Mouse (Mus musculus) CH12.LX (cell line): Measurements from ENCODE around the gene Lypd6. TPM values are rescaled to one million over a fixed set of nuclear protein-coding genes. Genes with fewer than 3 reads are reported as not detected.

Experiments used
- DNase-seq: peaks from one replicate; pipeline ENCODE4 v3.0.0-alpha.2; 2013; ENCODE audit errors: extremely low read depth
- H3K27ac ChIP-seq: 2 replicates; pipeline ENCODE4 v1.5.1; 2012; ENCODE audit warnings: low read depth, mild to moderate bottlenecking, control low read depth, moderate library complexity; ENCODE audit not compliant: insufficient read depth
- H3K27me3 ChIP-seq: replicated peaks from 2 replicates; pipeline ENCODE3; 2012; ENCODE audit warnings: inconsistent platforms
- H3K36me3 ChIP-seq, 2 experiments: replicated peaks in 1 of 2; 2 replicates each; pipeline versions ENCODE3 to v1.6.1; 2012; ENCODE audit warnings: inconsistent platforms in 1 of 2, low read length in 1 of 2, mild to moderate bottlenecking in 1 of 2, mixed read lengths in 1 of 2, moderate library complexity in 1 of 2; ENCODE audit not compliant: control insufficient read depth in 1 of 2, insufficient read depth in 1 of 2
- H3K4me1 ChIP-seq, 2 experiments: 2 replicates each; pipeline ENCODE4 v1.6.1; 2012; ENCODE audit warnings: inconsistent platforms in 1 of 2, moderate library complexity in 1 of 2; ENCODE audit not compliant: insufficient read depth in 2 of 2, control insufficient read depth in 1 of 2
- H3K4me2 ChIP-seq: 2 replicates; pipeline ENCODE4 v1.6.1; 2012; ENCODE audit warnings: low read depth, mild to moderate bottlenecking, control low read depth; ENCODE audit not compliant: poor library complexity, insufficient read depth, severe bottlenecking
- H3K4me3 ChIP-seq, 3 experiments: fragments of 150-350 bp in 1 of 3; sonication (generic) in 1 of 3; replicated peaks in 1 of 3; 2 replicates each; pipeline versions ENCODE3 to v1.5.1; 2011 to 2012; ENCODE audit warnings: low read depth in 2 of 3, low read length in 2 of 3, mild to moderate bottlenecking in 2 of 3, moderate library complexity in 2 of 3, control low read depth in 1 of 3, improper control_type of control experiment in 1 of 3, inconsistent platforms in 1 of 3, mixed read lengths in 1 of 3; ENCODE audit not compliant: poor library complexity in 1 of 3
- H3K79me2 ChIP-seq: replicated peaks from 2 replicates; pipeline ENCODE4 v1.6.1; 2012; ENCODE audit warnings: mild to moderate bottlenecking, moderate library complexity; ENCODE audit not compliant: control insufficient read depth, poor library complexity, insufficient read depth, severe bottlenecking; ENCODE audit errors: extremely low read depth
- H3K9ac ChIP-seq: 2 replicates; pipeline ENCODE4 v1.6.1; 2012; ENCODE audit warnings: low read depth, mild to moderate bottlenecking, control low read depth, moderate library complexity; ENCODE audit not compliant: insufficient read depth
- H3K9me3 ChIP-seq: replicated peaks from 2 replicates; pipeline ENCODE3; 2012; ENCODE audit warnings: low read length, inconsistent platforms, mixed read lengths
- BHLHE40 ChIP-seq: IDR thresholded peaks from 2 replicates; pipeline ENCODE4 v1.6.1; 2011; ENCODE audit warnings: mild to moderate bottlenecking, low read depth, low read length, improper control_type of control experiment
- CHD1 ChIP-seq: IDR thresholded peaks from 2 replicates; pipeline ENCODE4 v1.6.1; 2012; ENCODE audit warnings: low read depth, low read length, improper control_type of control experiment, inconsistent platforms
- CHD2 ChIP-seq: IDR thresholded peaks from 2 replicates; pipeline ENCODE4 v1.6.1; 2011; ENCODE audit warnings: low read length, improper control_type of control experiment
- ELF1 ChIP-seq: IDR thresholded peaks from 2 replicates; pipeline ENCODE4 v1.6.1; 2014; ENCODE audit warnings: low read depth, mild to moderate bottlenecking, inconsistent platforms, low read length, improper control_type of control experiment
- EP300 ChIP-seq: IDR thresholded peaks from 2 replicates; pipeline ENCODE4 v1.6.1; 2011; ENCODE audit warnings: low read length, improper control_type of control experiment
- ETS1 ChIP-seq: conservative IDR thresholded peaks from 2 replicates; pipeline ENCODE4 v1.6.1; 2012; ENCODE audit warnings: low read depth, mild to moderate bottlenecking, inconsistent platforms, low read length, improper control_type of control experiment, moderate library complexity
- GABPA ChIP-seq: IDR thresholded peaks from 2 replicates; pipeline ENCODE4 v1.6.1; 2012; ENCODE audit warnings: low read depth, low read length, improper control_type of control experiment, inconsistent platforms; ENCODE audit not compliant: insufficient replicate concordance
- HCFC1 ChIP-seq: IDR thresholded peaks from 2 replicates; pipeline ENCODE4 v1.6.1; 2012; ENCODE audit warnings: low read depth, mild to moderate bottlenecking, inconsistent platforms, low read length, improper control_type of control experiment
- JUND ChIP-seq: conservative IDR thresholded peaks from 2 replicates; pipeline ENCODE4 v1.6.1; 2011; ENCODE audit warnings: low read depth, low read length, improper control_type of control experiment
- KAT2A ChIP-seq: IDR thresholded peaks from 2 replicates; pipeline ENCODE4 v1.6.1; 2012; ENCODE audit warnings: low read length, improper control_type of control experiment, inconsistent platforms; ENCODE audit not compliant: insufficient replicate concordance
- MAFK ChIP-seq: IDR thresholded peaks from 2 replicates; pipeline ENCODE4 v1.6.1; 2011; ENCODE audit warnings: low read length, improper control_type of control experiment; ENCODE audit not compliant: insufficient replicate concordance
- MAX ChIP-seq: IDR thresholded peaks from 2 replicates; pipeline ENCODE4 v1.6.1; 2011; ENCODE audit warnings: low read length, improper control_type of control experiment
- MAZ ChIP-seq: IDR thresholded peaks from 2 replicates; pipeline ENCODE4 v1.6.1; 2012; ENCODE audit warnings: low read depth, mild to moderate bottlenecking, inconsistent platforms, low read length, improper control_type of control experiment, moderate library complexity
- MEF2A ChIP-seq: IDR thresholded peaks from 2 replicates; pipeline ENCODE4 v1.6.1; 2014; ENCODE audit warnings: low read depth, mild to moderate bottlenecking, inconsistent platforms, low read length, improper control_type of control experiment, borderline replicate concordance
- MXI1 ChIP-seq: IDR thresholded peaks from 2 replicates; pipeline ENCODE4 v1.6.1; 2011; ENCODE audit warnings: mild to moderate bottlenecking, low read depth, low read length, improper control_type of control experiment
- MYC ChIP-seq: IDR thresholded peaks from 2 replicates; pipeline ENCODE4 v1.6.1; 2011; ENCODE audit warnings: low read depth, mild to moderate bottlenecking, improper control_type of control experiment, low read length
- NELFE ChIP-seq: IDR thresholded peaks from 2 replicates; pipeline ENCODE4 v1.6.1; 2011; ENCODE audit warnings: low read depth, low read length, improper control_type of control experiment
- NRF1 ChIP-seq: IDR thresholded peaks from 2 replicates; pipeline ENCODE4 v1.6.1; 2014; ENCODE audit warnings: low read depth, mild to moderate bottlenecking, inconsistent platforms, low read length, improper control_type of control experiment, moderate library complexity
- PAX5 ChIP-seq: IDR thresholded peaks from 2 replicates; pipeline ENCODE4 v1.6.1; 2012; ENCODE audit warnings: low read length, inconsistent platforms, mixed read lengths
- RAD21 ChIP-seq: IDR thresholded peaks from 2 replicates; pipeline ENCODE4 v1.6.1; 2011; ENCODE audit warnings: low read depth, mild to moderate bottlenecking, low read length, improper control_type of control experiment, moderate library complexity
- SIN3A ChIP-seq: IDR thresholded peaks from 2 replicates; pipeline ENCODE4 v1.6.1; 2012; ENCODE audit warnings: low read length, improper control_type of control experiment, inconsistent platforms
- SMC3 ChIP-seq: IDR thresholded peaks from 2 replicates; pipeline ENCODE4 v1.6.1; 2011; ENCODE audit warnings: low read depth, low read length, improper control_type of control experiment
- UBTF ChIP-seq: IDR thresholded peaks from 2 replicates; pipeline ENCODE4 v1.6.1; 2012; ENCODE audit warnings: low read depth, mild to moderate bottlenecking, inconsistent platforms, low read length, improper control_type of control experiment, moderate library complexity
- USF1 ChIP-seq: IDR thresholded peaks from 2 replicates; pipeline ENCODE4 v1.6.1; 2014; ENCODE audit warnings: low read depth, mild to moderate bottlenecking, inconsistent platforms, low read length, improper control_type of control experiment
- USF2 ChIP-seq: conservative IDR thresholded peaks from 2 replicates; pipeline ENCODE4 v1.6.1; 2011; ENCODE audit warnings: low read depth, low read length, improper control_type of control experiment
- ZMIZ1 ChIP-seq: IDR thresholded peaks from 2 replicates; pipeline ENCODE4 v1.6.1; 2012; ENCODE audit warnings: low read depth, mild to moderate bottlenecking, inconsistent platforms, low read length, improper control_type of control experiment
- ZNF384 ChIP-seq: IDR thresholded peaks from 2 replicates; pipeline ENCODE4 v1.6.1; 2012; ENCODE audit warnings: low read depth, low read length, improper control_type of control experiment, inconsistent platforms
- dilution Hi-C: fragments of 300-500 bp; cut with MboI; formaldehyde crosslinking; loops from 2 replicates; pipeline ENCODE4 v1.14.3; 2020; ENCODE audit warnings: low sequenced_read_pairs; ENCODE audit not compliant: extremely low pct_unique_long_range_greater_than_20kb, extremely low pct_ligation_motif_present
- in situ Hi-C: fragments of 300-500 bp; cut with MboI; formaldehyde crosslinking; loops from 3 replicates; pipeline ENCODE4 v1.14.3; 2019; ENCODE audit warnings: low sequenced_read_pairs, low pct_ligation_motif_present, low pct_unique_long_range_greater_than_20kb, mixed read lengths
- polyA plus RNA-seq: library from polyadenylated mRNA; unstranded; fragments of >175 nt; gene quantifications from 2 replicates; pipeline ENCODE4 v1.2.1, GENCODE M21; 2012; ENCODE audit warnings: low read depth; ENCODE audit not compliant: insufficient read length
- total RNA-seq, 2 experiments: library from RNA; depleted of rRNA; stranded (reverse); fragments of 300-350 nt in 1 of 2; fragments of >200 nt in 1 of 2; gene quantifications; 2 replicates each; pipeline ENCODE4 v1.2.3; 2012 to 2014

Gene Lypd6
- total and polyA plus RNA-seq, 3 experiments = not detected

DNA sequence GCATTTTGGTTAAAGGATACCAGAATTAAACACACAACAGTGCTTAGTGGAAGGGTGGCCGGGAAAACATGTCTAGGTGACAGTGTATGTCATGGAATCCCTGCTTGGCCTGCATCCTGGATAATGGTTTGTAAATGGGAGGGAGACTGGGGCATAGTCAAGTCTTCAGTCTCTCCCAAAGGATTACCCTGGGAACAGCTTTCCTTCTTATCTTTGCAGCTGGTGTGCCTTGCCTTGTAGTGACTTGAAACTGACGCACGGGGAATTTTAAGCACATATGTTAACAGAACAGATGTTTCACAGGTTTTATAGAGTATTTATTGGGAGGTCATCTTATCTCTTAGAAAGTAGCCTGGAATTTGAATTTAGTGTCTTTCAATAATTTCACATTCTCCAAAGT is 18.5 kb downstream of the Lypd6 start:
- Histone ChIP-seq H3K27me3 (no peaks in the 10 kb centered on the region), H3K79me2 (no peaks in the 10 kb centered on the region), H3K27ac (no peak overlapping the region), H3K9ac (no peak overlapping the region)
- no peak for DNase-seq
- in situ Hi-C loops (no loop called here), dilution Hi-C loops (no loop called here)
- TF ChIP-seq ZMIZ1 = no peak
- no peak for TF ChIP-seq CHD1
- no peak for TF ChIP-seq EP300
- no peak for TF ChIP-seq HCFC1
- no peak for TF ChIP-seq PAX5
- TF ChIP-seq SMC3 = no peak
- TF ChIP-seq USF1 = no peak
- TF ChIP-seq ELF1 = no peak
- TF ChIP-seq MEF2A = no peak
- TF ChIP-seq ETS1 = no peak
- no peak for TF ChIP-seq RAD21
- no peak for TF ChIP-seq MYC
- no peak for TF ChIP-seq GABPA
- TF ChIP-seq NRF1 = no peak
- no peak for TF ChIP-seq USF2
- TF ChIP-seq MAFK = no peak
- TF ChIP-seq MAX = no peak
- TF ChIP-seq BHLHE40 = no peak
- TF ChIP-seq NELFE = no peak
- TF ChIP-seq MXI1 = no peak
- TF ChIP-seq, all 38 proteins: peak for 0
- Histone ChIP-seq H3K4me2 (no peak overlapping the region), H3K4me3 (no peak overlapping the region), H3K4me1 (no peaks in the 10 kb centered on the region), H3K36me3 (no peaks in the 10 kb centered on the region), H3K9me3 (no peaks in the 10 kb centered on the region)

DNA sequence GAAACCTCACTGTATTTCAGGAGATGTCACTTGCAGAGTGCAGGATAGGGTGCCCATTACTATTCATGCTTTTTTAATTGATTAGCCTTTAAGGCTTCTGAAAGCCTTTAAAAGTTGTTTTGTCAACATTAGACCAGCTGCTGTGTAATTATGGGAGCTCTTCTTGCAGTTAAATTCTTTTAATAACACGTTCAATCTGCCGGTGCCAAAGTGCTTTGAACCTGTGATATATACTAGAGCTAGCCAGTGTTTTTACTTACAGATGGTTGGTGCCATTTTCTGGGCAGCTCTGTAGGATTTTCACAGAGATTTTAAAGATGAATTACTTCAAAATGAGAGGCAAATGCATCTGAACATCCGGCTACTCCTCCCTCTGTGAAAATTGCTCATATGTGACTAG is 21.5 kb downstream of the Lypd6 start:
- Histone ChIP-seq H3K4me3 (no peak overlapping the region), H3K27me3 (no peaks in the 10 kb centered on the region)
- dilution Hi-C loops (no loop called here), in situ Hi-C loops (no loop called here)
- TF ChIP-seq EP300 = no peak
- no peak for TF ChIP-seq HCFC1
- no peak for TF ChIP-seq SIN3A
- no peak for TF ChIP-seq MYC
- TF ChIP-seq NRF1 = no peak
- TF ChIP-seq ZNF384 = no peak
- TF ChIP-seq USF2 = no peak
- TF ChIP-seq UBTF = no peak
- no peak for TF ChIP-seq ETS1
- TF ChIP-seq MAZ = no peak
- no peak for TF ChIP-seq USF1
- TF ChIP-seq KAT2A = no peak
- TF ChIP-seq CHD2 = no peak
- TF ChIP-seq NELFE = no peak
- TF ChIP-seq JUND = no peak
- TF ChIP-seq, all 38 proteins: peak for 0
- Histone ChIP-seq H3K4me1 (no peaks in the 10 kb centered on the region), H3K79me2 (no peaks in the 10 kb centered on the region), H3K36me3 (no peaks in the 10 kb centered on the region), H3K27ac (no peak overlapping the region), H3K9ac (no peak overlapping the region), H3K9me3 (no peaks in the 10 kb centered on the region), H3K4me2 (no peak overlapping the region)
- no peak for DNase-seq
